Mouse (Mus musculus) CH12.LX (cell line): ENCODE data around the gene Zranb2. TPM values are rescaled to one million over a fixed set of nuclear protein-coding genes. Genes with fewer than 3 reads are reported as not detected.

ENCODE experiments used
- DNase-seq: peaks from one replicate; pipeline ENCODE4 v3.0.0-alpha.2; 2013; ENCODE audit errors: extremely low read depth
- H3K27ac ChIP-seq: 2 replicates; pipeline ENCODE4 v1.5.1; 2012; ENCODE audit warnings: low read depth, mild to moderate bottlenecking, control low read depth, moderate library complexity; ENCODE audit not compliant: insufficient read depth
- H3K27me3 ChIP-seq: replicated peaks from 2 replicates; pipeline ENCODE3; 2012; ENCODE audit warnings: inconsistent platforms
- H3K36me3 ChIP-seq, 2 experiments: replicated peaks in 1 of 2; 2 replicates each; pipeline versions ENCODE3 to v1.6.1; 2012; ENCODE audit warnings: inconsistent platforms in 1 of 2, low read length in 1 of 2, mild to moderate bottlenecking in 1 of 2, mixed read lengths in 1 of 2, moderate library complexity in 1 of 2; ENCODE audit not compliant: control insufficient read depth in 1 of 2, insufficient read depth in 1 of 2
- H3K4me1 ChIP-seq, 2 experiments: 2 replicates each; pipeline ENCODE4 v1.6.1; 2012; ENCODE audit warnings: inconsistent platforms in 1 of 2, moderate library complexity in 1 of 2; ENCODE audit not compliant: insufficient read depth in 2 of 2, control insufficient read depth in 1 of 2
- H3K4me2 ChIP-seq: 2 replicates; pipeline ENCODE4 v1.6.1; 2012; ENCODE audit warnings: low read depth, mild to moderate bottlenecking, control low read depth; ENCODE audit not compliant: poor library complexity, insufficient read depth, severe bottlenecking
- H3K4me3 ChIP-seq, 3 experiments: fragments of 150-350 bp in 1 of 3; sonication (generic) in 1 of 3; replicated peaks in 1 of 3; 2 replicates each; pipeline versions ENCODE3 to v1.5.1; 2011 to 2012; ENCODE audit warnings: low read depth in 2 of 3, low read length in 2 of 3, mild to moderate bottlenecking in 2 of 3, moderate library complexity in 2 of 3, control low read depth in 1 of 3, improper control_type of control experiment in 1 of 3, inconsistent platforms in 1 of 3, mixed read lengths in 1 of 3; ENCODE audit not compliant: poor library complexity in 1 of 3
- H3K79me2 ChIP-seq: replicated peaks from 2 replicates; pipeline ENCODE4 v1.6.1; 2012; ENCODE audit warnings: mild to moderate bottlenecking, moderate library complexity; ENCODE audit not compliant: control insufficient read depth, poor library complexity, insufficient read depth, severe bottlenecking; ENCODE audit errors: extremely low read depth
- H3K9ac ChIP-seq: 2 replicates; pipeline ENCODE4 v1.6.1; 2012; ENCODE audit warnings: low read depth, mild to moderate bottlenecking, control low read depth, moderate library complexity; ENCODE audit not compliant: insufficient read depth
- H3K9me3 ChIP-seq: replicated peaks from 2 replicates; pipeline ENCODE3; 2012; ENCODE audit warnings: low read length, inconsistent platforms, mixed read lengths
- CTCF ChIP-seq, 2 experiments: IDR thresholded peaks in 1 of 2; conservative IDR thresholded peaks in 1 of 2; 2 replicates each; pipeline ENCODE4 v1.5.1; 2011 to 2012; ENCODE audit warnings: low read depth in 2 of 2, low read length in 2 of 2, improper control_type of control experiment in 1 of 2, inconsistent platforms in 1 of 2, mild to moderate bottlenecking in 1 of 2, moderate library complexity in 1 of 2
- E2F4 ChIP-seq: IDR thresholded peaks from 2 replicates; pipeline ENCODE4 v1.6.1; 2011; ENCODE audit warnings: low read depth, low read length, improper control_type of control experiment; ENCODE audit not compliant: insufficient replicate concordance
- EP300 ChIP-seq: IDR thresholded peaks from 2 replicates; pipeline ENCODE4 v1.6.1; 2011; ENCODE audit warnings: low read length, improper control_type of control experiment
- ETS1 ChIP-seq: conservative IDR thresholded peaks from 2 replicates; pipeline ENCODE4 v1.6.1; 2012; ENCODE audit warnings: low read depth, mild to moderate bottlenecking, inconsistent platforms, low read length, improper control_type of control experiment, moderate library complexity
- GABPA ChIP-seq: IDR thresholded peaks from 2 replicates; pipeline ENCODE4 v1.6.1; 2012; ENCODE audit warnings: low read depth, low read length, improper control_type of control experiment, inconsistent platforms; ENCODE audit not compliant: insufficient replicate concordance
- HCFC1 ChIP-seq: IDR thresholded peaks from 2 replicates; pipeline ENCODE4 v1.6.1; 2012; ENCODE audit warnings: low read depth, mild to moderate bottlenecking, inconsistent platforms, low read length, improper control_type of control experiment
- IRF4 ChIP-seq: IDR thresholded peaks from 2 replicates; pipeline ENCODE4 v1.6.1; 2014; ENCODE audit warnings: low read depth, mild to moderate bottlenecking, inconsistent platforms, low read length, improper control_type of control experiment
- JUND ChIP-seq: conservative IDR thresholded peaks from 2 replicates; pipeline ENCODE4 v1.6.1; 2011; ENCODE audit warnings: low read depth, low read length, improper control_type of control experiment
- MAFK ChIP-seq: IDR thresholded peaks from 2 replicates; pipeline ENCODE4 v1.6.1; 2011; ENCODE audit warnings: low read length, improper control_type of control experiment; ENCODE audit not compliant: insufficient replicate concordance
- MEF2A ChIP-seq: IDR thresholded peaks from 2 replicates; pipeline ENCODE4 v1.6.1; 2014; ENCODE audit warnings: low read depth, mild to moderate bottlenecking, inconsistent platforms, low read length, improper control_type of control experiment, borderline replicate concordance
- MXI1 ChIP-seq: IDR thresholded peaks from 2 replicates; pipeline ENCODE4 v1.6.1; 2011; ENCODE audit warnings: mild to moderate bottlenecking, low read depth, low read length, improper control_type of control experiment
- MYC ChIP-seq: IDR thresholded peaks from 2 replicates; pipeline ENCODE4 v1.6.1; 2011; ENCODE audit warnings: low read depth, mild to moderate bottlenecking, improper control_type of control experiment, low read length
- NRF1 ChIP-seq: IDR thresholded peaks from 2 replicates; pipeline ENCODE4 v1.6.1; 2014; ENCODE audit warnings: low read depth, mild to moderate bottlenecking, inconsistent platforms, low read length, improper control_type of control experiment, moderate library complexity
- PAX5 ChIP-seq: IDR thresholded peaks from 2 replicates; pipeline ENCODE4 v1.6.1; 2012; ENCODE audit warnings: low read length, inconsistent platforms, mixed read lengths
- POLR2A ChIP-seq: IDR thresholded peaks from 2 replicates; pipeline ENCODE4 v1.6.1; 2011; ENCODE audit warnings: low read depth, mild to moderate bottlenecking, improper control_type of control experiment, low read length
- POLR2AphosphoS2 ChIP-seq: IDR thresholded peaks from 2 replicates; pipeline ENCODE4 v1.6.1; 2011; ENCODE audit warnings: low read depth, low read length, improper control_type of control experiment
- RAD21 ChIP-seq: IDR thresholded peaks from 2 replicates; pipeline ENCODE4 v1.6.1; 2011; ENCODE audit warnings: low read depth, mild to moderate bottlenecking, low read length, improper control_type of control experiment, moderate library complexity
- RCOR1 ChIP-seq: conservative IDR thresholded peaks from 2 replicates; pipeline ENCODE4 v1.6.1; 2012; ENCODE audit warnings: low read depth, mild to moderate bottlenecking, inconsistent platforms, low read length, improper control_type of control experiment
- SMC3 ChIP-seq: IDR thresholded peaks from 2 replicates; pipeline ENCODE4 v1.6.1; 2011; ENCODE audit warnings: low read depth, low read length, improper control_type of control experiment
- TBP ChIP-seq: conservative IDR thresholded peaks from 2 replicates; pipeline ENCODE4 v1.6.1; 2011; ENCODE audit warnings: low read depth, low read length, improper control_type of control experiment
- TCF12 ChIP-seq: IDR thresholded peaks from 2 replicates; pipeline ENCODE4 v1.6.1; 2014; ENCODE audit warnings: low read depth, mild to moderate bottlenecking, inconsistent platforms, low read length, improper control_type of control experiment
- UBTF ChIP-seq: IDR thresholded peaks from 2 replicates; pipeline ENCODE4 v1.6.1; 2012; ENCODE audit warnings: low read depth, mild to moderate bottlenecking, inconsistent platforms, low read length, improper control_type of control experiment, moderate library complexity
- ZMIZ1 ChIP-seq: IDR thresholded peaks from 2 replicates; pipeline ENCODE4 v1.6.1; 2012; ENCODE audit warnings: low read depth, mild to moderate bottlenecking, inconsistent platforms, low read length, improper control_type of control experiment
- dilution Hi-C: fragments of 300-500 bp; cut with MboI; formaldehyde crosslinking; loops from 2 replicates; pipeline ENCODE4 v1.14.3; 2020; ENCODE audit warnings: low sequenced_read_pairs; ENCODE audit not compliant: extremely low pct_unique_long_range_greater_than_20kb, extremely low pct_ligation_motif_present
- in situ Hi-C: fragments of 300-500 bp; cut with MboI; formaldehyde crosslinking; loops from 3 replicates; pipeline ENCODE4 v1.14.3; 2019; ENCODE audit warnings: low sequenced_read_pairs, low pct_ligation_motif_present, low pct_unique_long_range_greater_than_20kb, mixed read lengths
- polyA plus RNA-seq: library from polyadenylated mRNA; unstranded; fragments of >175 nt; gene quantifications from 2 replicates; pipeline ENCODE4 v1.2.1, GENCODE M21; 2012; ENCODE audit warnings: low read depth; ENCODE audit not compliant: insufficient read length
- total RNA-seq, 2 experiments: library from RNA; depleted of rRNA; stranded (reverse); fragments of 300-350 nt in 1 of 2; fragments of >200 nt in 1 of 2; gene quantifications; 2 replicates each; pipeline ENCODE4 v1.2.3; 2012 to 2014

The Zranb2 gene
- total and polyA plus RNA-seq, 3 experiments: 87.5 to 346 (median 240) TPM

- TF ChIP-seq POLR2AphosphoS2 (peak; percentile 48; the same call in 1 of the 2 replicates), JUND (peak; percentile 42; the same call in 1 of the 2 replicates)
These were observed 941 bp downstream of the Zranb2 start (continued) for GRCm38 (mm10) chr3:157534786-157535415.

- dilution Hi-C loops (no loop called here), in situ Hi-C loops (loop anchor here (25.0 kb wide), 1 partner anchor 463 kb away; no protein-coding TSS in a partner anchor)
- no peak for DNase-seq
- H3K9me3 ChIP-seq: no peaks in the 10 kb centered on the region
- no peak overlapping the region for H3K4me2 ChIP-seq
- peaks cover 0 to 7% of the 10 kb centered on the region in 2 experiments; a peak in 1 of 4 replicates for H3K4me1 ChIP-seq
- no peak overlapping the region for H3K9ac ChIP-seq
- peaks cover 3% of the 10 kb centered on the region; the same call in 1 of the 2 replicates for H3K79me2 ChIP-seq
- peaks cover 41 to 61% of the 10 kb centered on the region in 2 experiments for H3K36me3 ChIP-seq
- TF ChIP-seq CTCF (conservative IDR thresholded peaks at IDR 0.05 in 1 of 2, IDR thresholded peaks at IDR 0.05 in 1 of 2; ENCODE audit: low read depth in 2 of 2, low read length in 2 of 2): no peak
- no peak for TF ChIP-seq PAX5
- H3K27me3 ChIP-seq: no peaks in the 10 kb centered on the region
- H3K27ac ChIP-seq: no peak overlapping the region
- no peak overlapping the region for H3K4me3 ChIP-seq
These were observed 15.4 kb downstream of the Zranb2 start for GRCm38 (mm10) chr3:157549323-157549722.

DNA sequence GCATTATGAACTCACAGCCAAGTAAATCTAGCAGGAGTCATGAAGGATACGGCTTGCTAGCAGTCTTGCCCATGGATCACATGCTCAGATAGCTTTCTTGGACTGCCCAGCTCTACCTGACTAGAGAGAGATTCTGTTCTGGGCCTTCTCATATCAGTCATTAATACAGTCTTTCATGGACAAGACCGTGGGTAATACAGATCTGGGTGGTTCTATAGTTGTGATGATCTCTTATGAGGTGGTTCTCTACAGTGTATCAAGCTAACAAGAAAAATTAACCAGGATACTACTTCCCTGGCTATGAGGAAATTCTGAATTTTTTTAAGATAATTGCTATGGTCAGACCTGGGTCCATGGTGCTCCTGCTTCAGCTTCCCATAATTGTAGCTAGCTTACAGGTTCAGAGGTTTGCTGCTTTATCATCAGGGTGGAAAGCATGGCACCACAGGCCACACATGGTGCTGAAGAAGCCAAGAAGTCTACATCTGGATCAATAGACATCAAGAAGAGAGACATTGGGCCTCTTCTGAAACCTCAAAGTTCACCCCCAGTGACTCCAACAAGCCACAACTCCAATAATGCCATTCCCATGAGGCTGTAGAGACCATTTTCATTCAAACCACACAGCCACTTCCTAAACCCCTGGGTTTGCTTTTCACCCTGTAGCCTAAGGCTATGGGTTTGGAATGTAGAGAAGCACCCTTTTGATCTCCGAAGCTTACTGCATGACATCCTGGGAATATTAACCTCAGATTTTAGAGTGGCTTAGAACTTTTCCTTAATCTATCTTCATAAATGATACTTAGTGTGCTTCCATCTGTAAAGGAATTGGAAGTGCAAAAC lies 16.0 kb downstream of the Zranb2 start:
- Histone ChIP-seq H3K9ac (no peak overlapping the region), H3K4me2 (no peak overlapping the region), H3K27me3 (no peaks in the 10 kb centered on the region), H3K27ac (no peak overlapping the region), H3K36me3 (peaks cover 35 to 54% of the 10 kb centered on the region in 2 experiments), H3K4me3 (no peak overlapping the region), H3K4me1 (peaks cover 0 to 7% of the 10 kb centered on the region in 2 experiments; a peak in 1 of 4 replicates), H3K9me3 (no peaks in the 10 kb centered on the region), H3K79me2 (peaks cover under 1% of the 10 kb centered on the region; the same call in 1 of the 2 replicates)
- no peak for TF ChIP-seq MYC
- no peak for TF ChIP-seq GABPA
- TF ChIP-seq MXI1: no peak
- no peak for TF ChIP-seq RCOR1
- TF ChIP-seq NRF1: no peak
- TF ChIP-seq MEF2A: no peak
- no peak for TF ChIP-seq TBP
- no peak for TF ChIP-seq IRF4
- TF ChIP-seq E2F4: no peak
- no peak for TF ChIP-seq JUND
- TF ChIP-seq POLR2A: no peak
- no peak for TF ChIP-seq TCF12
- TF ChIP-seq UBTF: no peak
- TF ChIP-seq HCFC1: no peak
- TF ChIP-seq RAD21: no peak
- TF ChIP-seq SMC3: no peak
- no peak for TF ChIP-seq EP300
- no peak for TF ChIP-seq MAFK
- no peak for TF ChIP-seq ETS1
- no peak for TF ChIP-seq ZMIZ1
- no peak for DNase-seq
- in situ Hi-C loops (loop anchor here (25.0 kb wide), 2 partner anchors 337 to 462 kb away; no protein-coding TSS in a partner anchor), dilution Hi-C loops (no loop called here)
